Mouse (Mus musculus) liver, adult (tissue): ENCODE data around the gene Azi2.
A peak's percentile ranks its signal among the peaks of the same experiment; 100 is the strongest.

Experiments used
- GATA4 ChIP-seq: IDR thresholded peaks from 2 replicates; pipeline ENCODE4 v1.6.1; 2014; ENCODE audit warnings: mild to moderate bottlenecking, low read length; ENCODE audit not compliant: insufficient replicate concordance

Azi2 gene

GRCm38 (mm10) chr9:118040218-118041021 is at the start of gene Azi2:
Gene Azi2, plus strand, starts transcription at chr9:118040499.
- peak; percentile 30; the same call in 1 of the 2 replicates for TF ChIP-seq GATA4

- no peak for TF ChIP-seq GATA4
Measured at GRCm38 (mm10) chr9:117996631-117997030, 43.7 kb upstream of the Azi2 start.

GRCm38 (mm10) chr9:118001488-118001887 is 38.8 kb upstream of the Azi2 start:
- no peak for TF ChIP-seq GATA4

- TF ChIP-seq GATA4: no peak
Measured at GRCm38 (mm10) chr9:118003218-118003886, 36.9 kb upstream of the Azi2 start.

GRCm38 (mm10) chr9:118003937-118004336 is 36.4 kb upstream of the Azi2 start:
- no peak for TF ChIP-seq GATA4

GRCm38 (mm10) chr9:118012928-118013327 is 27.4 kb upstream of the Azi2 start:
- no peak for TF ChIP-seq GATA4

GRCm38 (mm10) chr9:118024966-118025365 is 15.3 kb upstream of the Azi2 start:
- no peak for TF ChIP-seq GATA4

- no peak for TF ChIP-seq GATA4
Measured at GRCm38 (mm10) chr9:118029490-118029889, 10.8 kb upstream of the Azi2 start.

- TF ChIP-seq GATA4: no peak
Measured at GRCm38 (mm10) chr9:118030252-118030651, 10.0 kb upstream of the Azi2 start.

GRCm38 (mm10) chr9:118031694-118032093 is 8.6 kb upstream of the Azi2 start:
- TF ChIP-seq GATA4: no peak

- TF ChIP-seq GATA4: no peak
Measured at GRCm38 (mm10) chr9:118034990-118035389, 5.3 kb upstream of the Azi2 start.

GRCm38 (mm10) chr9:118041022-118041400 is 712 bp downstream of the Azi2 start:
- TF ChIP-seq GATA4: no peak

- no peak for TF ChIP-seq GATA4
Measured at GRCm38 (mm10) chr9:118041646-118042045, 1.3 kb downstream of the Azi2 start.

GRCm38 (mm10) chr9:118042738-118043137 is 2.4 kb downstream of the Azi2 start:
- TF ChIP-seq GATA4: no peak

- no peak for TF ChIP-seq GATA4
Measured at GRCm38 (mm10) chr9:118043581-118043980, 3.3 kb downstream of the Azi2 start.

- no peak for TF ChIP-seq GATA4
Measured at GRCm38 (mm10) chr9:118045011-118045533, 4.8 kb downstream of the Azi2 start.
